Comparison of ENCODE assay signal across 19 mouse cellular contexts in the genomic region with DNA sequence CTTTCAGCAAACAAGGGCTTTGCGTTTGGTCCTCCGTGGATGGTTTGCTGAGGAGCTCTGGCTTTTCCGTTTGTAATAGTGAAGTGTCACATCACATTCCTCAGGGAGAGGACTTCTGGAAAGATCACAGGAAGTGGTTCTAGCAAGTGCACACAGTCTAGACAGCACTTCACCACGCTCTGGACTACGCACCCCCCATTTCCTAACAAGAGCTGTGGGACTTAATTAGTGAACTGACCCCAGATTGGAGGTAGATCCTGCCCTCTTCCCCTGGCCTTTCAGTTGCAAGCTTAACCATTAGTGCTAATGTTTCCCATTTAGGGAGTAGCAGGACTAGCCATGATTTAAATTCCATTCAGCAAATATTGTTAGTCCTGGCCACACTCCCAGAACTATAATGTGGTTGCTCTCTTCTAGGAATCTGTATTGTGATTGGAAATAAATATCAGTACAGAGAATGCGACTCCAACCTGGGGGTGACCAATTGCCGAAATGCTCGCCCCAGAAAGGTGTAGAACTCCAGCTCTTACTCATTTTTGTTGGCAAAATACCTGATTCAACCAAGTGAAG. TPM values are rescaled to one million over a fixed set of nuclear protein-coding genes. Genes with fewer than 3 reads are reported as not detected.
DNase-seq lines count a peak whose midpoint lies in the region; ATAC-seq and TF ChIP-seq lines count a peak whose summit lies in the region.
"Had no signal": no experiment of that assay in that cellular context is flagged by ENCODE, and none has a peak within 500 bp of the region (broad histone marks: within the 10 kb centered on the region; RNA-seq: fewer than 3 reads in every experiment).

No protein-coding gene starts in this region.

- TF ChIP-seq POLR2A in embryonic fibroblast, embryonic 13.5 days (IDR thresholded peaks at IDR 0.05; ENCODE audit: low read depth, low read length), result no peak

- no peak overlapping the region for H3K4me3 ChIP-seq in hindbrain, embryonic 15.5 days
- no peak overlapping the region for H3K4me3 ChIP-seq in hindbrain, embryonic 16.5 days (ENCODE audit: low read length)
- no peak overlapping the region for H3K4me3 ChIP-seq in lung, postnatal 0 days (ENCODE audit: low read depth, low read length)
- no peak overlapping the region for H3K4me3 ChIP-seq in embryonic fibroblast, embryonic 13.5 days (ENCODE audit: insufficient read depth, low read length)
- H3K4me3 ChIP-seq: forebrain, embryonic 15.5 days; limb, embryonic 15.5 days had no signal

- H3K9me3 ChIP-seq in hindbrain, embryonic 15.5 days, result no peaks in the 10 kb centered on the region
- H3K9me3 ChIP-seq in hindbrain, embryonic 16.5 days (ENCODE audit: control insufficient read depth, low read length), result no peaks in the 10 kb centered on the region
- no peaks in the 10 kb centered on the region for H3K9me3 ChIP-seq in lung, postnatal 0 days (ENCODE audit: low read length)
- H3K9me3 ChIP-seq: forebrain, embryonic 15.5 days; limb, embryonic 15.5 days had no signal

- WGBS in hindbrain, embryonic 15.5 days, result 78% methylated on average over 8 of the region's 8 CpGs
- 73% methylated on average over 8 of the region's 8 CpGs for WGBS in hindbrain, embryonic 16.5 days
- WGBS in lung, postnatal 0 days, result 43% methylated on average over 8 of the region's 8 CpGs

- peak; percentile 43 for DNase-seq in lung, postnatal 0 days (ENCODE audit: low spot score)
- no peak for DNase-seq in lung, postnatal 14 days
- no peak for DNase-seq in cerebellum, adult 11-12 months
- no peak for DNase-seq in frontal cortex, postnatal 14 days (ENCODE audit: low spot score in 2 of 2)
- DNase-seq: adrenal gland, adult 8-10 months; cerebellum, adult 11 months; cerebellum, postnatal 25 days; heart, postnatal 14 days; layer of hippocampus, adult 9-11 months; midbrain, embryonic 14.5 days; retina, postnatal 1 day; thymus, adult 18-20 months had no signal

- H3K27me3 ChIP-seq in hindbrain, embryonic 15.5 days, result no peaks in the 10 kb centered on the region
- H3K27me3 ChIP-seq in hindbrain, embryonic 16.5 days (replicated peaks; ENCODE audit: control insufficient read depth, insufficient read depth, low read length), result no peaks in the 10 kb centered on the region
- H3K27me3 ChIP-seq in lung, postnatal 0 days (replicated peaks; ENCODE audit: insufficient read depth, low read length), result no peaks in the 10 kb centered on the region
- H3K27me3 ChIP-seq: forebrain, embryonic 15.5 days; limb, embryonic 15.5 days had no signal

- H3K4me1 ChIP-seq in hindbrain, embryonic 15.5 days (replicated peaks), result no peaks in the 10 kb centered on the region
- H3K4me1 ChIP-seq in hindbrain, embryonic 16.5 days (ENCODE audit: control insufficient read depth, insufficient read depth, low read depth, low read length), result no peaks in the 10 kb centered on the region
- H3K4me1 ChIP-seq in lung, postnatal 0 days (ENCODE audit: insufficient read depth, low read depth, low read length), result no peaks in the 10 kb centered on the region; the same call in 1 of the 2 replicates
- peaks cover 4% of the 10 kb centered on the region for H3K4me1 ChIP-seq in embryonic fibroblast, embryonic 13.5 days (ENCODE audit: control insufficient read depth, insufficient read depth, low read length)

- H3K4me2 ChIP-seq in hindbrain, embryonic 15.5 days, result no peak overlapping the region
- H3K4me2 ChIP-seq in hindbrain, embryonic 16.5 days (ENCODE audit: low read length), result no peak overlapping the region
- H3K4me2 ChIP-seq in lung, postnatal 0 days (replicated peaks; ENCODE audit: low read depth, low read length), result no peak overlapping the region
- H3K4me2 ChIP-seq: forebrain, embryonic 15.5 days; hindbrain, embryonic 14.5 days; limb, embryonic 15.5 days had no signal

- 0 out of 2 replicates have a peak overlapping the region, but pooled peaks have one; percentile 9 for H3K27ac ChIP-seq in hindbrain, embryonic 15.5 days (replicated peaks)
- H3K27ac ChIP-seq in hindbrain, embryonic 16.5 days (ENCODE audit: low read depth, low read length), result no peak overlapping the region
- no peak overlapping the region for H3K27ac ChIP-seq in lung, postnatal 0 days (ENCODE audit: low read length)
- peak overlapping the region; percentile 48 for H3K27ac ChIP-seq in embryonic fibroblast, embryonic 13.5 days (ENCODE audit: insufficient read depth, low read length)
- H3K27ac ChIP-seq: forebrain, embryonic 15.5 days; hindbrain, embryonic 14.5 days had no signal

- H3K9ac ChIP-seq in hindbrain, embryonic 15.5 days, result no peak overlapping the region
- no peak overlapping the region for H3K9ac ChIP-seq in hindbrain, embryonic 16.5 days (ENCODE audit: low read depth, low read length)
- H3K9ac ChIP-seq in lung, postnatal 0 days (replicated peaks; ENCODE audit: low read depth), result no peak overlapping the region
- H3K9ac ChIP-seq: forebrain, embryonic 15.5 days; hindbrain, embryonic 14.5 days; limb, embryonic 15.5 days had no signal

- TF ChIP-seq CTCF in lung, postnatal 0 days (IDR thresholded peaks at IDR 0.05), result no peak
- TF ChIP-seq CTCF in embryonic fibroblast, embryonic 13.5 days (IDR thresholded peaks at IDR 0.05; ENCODE audit: borderline replicate concordance, insufficient read depth, low read length), result no peak

- H3K36me3 ChIP-seq in hindbrain, embryonic 15.5 days, result no peaks in the 10 kb centered on the region
- H3K36me3 ChIP-seq in hindbrain, embryonic 16.5 days (ENCODE audit: control insufficient read depth, insufficient read depth, low read length), result no peaks in the 10 kb centered on the region
- no peaks in the 10 kb centered on the region for H3K36me3 ChIP-seq in lung, postnatal 0 days (ENCODE audit: insufficient read depth, low read length)
- H3K36me3 ChIP-seq: forebrain, embryonic 15.5 days; limb, embryonic 15.5 days had no signal

- no peak for TF ChIP-seq EP300 in lung, postnatal 0 days (IDR thresholded peaks at IDR 0.05)

- no peak for ATAC-seq in hindbrain, embryonic 15.5 days (ENCODE audit: low FRiP score, low read depth)
- no peak for ATAC-seq in hindbrain, embryonic 16.5 days
- ATAC-seq in lung, postnatal 0 days, result 0 out of 2 replicates have a peak, but pooled peaks have one; percentile 28
- ATAC-seq: forebrain, embryonic 15.5 days; intestine, postnatal 0 days had no signal

RNA-seq across cellular contexts. Expression of a gene that starts 10.2 kb away (rescaled TPM):
- 10.2 and 11.2 TPM in 2 replicates for polyA plus RNA-seq in hindbrain, embryonic 15.5 days (2015; fragmentation: Nextera tagmentation; extraction: Ambion mirVana)
- polyA plus RNA-seq in hindbrain, embryonic 16.5 days (2015; fragmentation: Nextera tagmentation; extraction: Ambion mirVana), result 10.8 and 11.3 TPM in 2 replicates
- 12.3 and 12.9 TPM in 2 replicates for polyA plus RNA-seq in lung, postnatal 0 days (2015; fragmentation: Nextera tagmentation; extraction: Ambion mirVana)
- 1.4 and 2.7 TPM in 2 replicates for polyA plus RNA-seq in embryonic fibroblast, embryonic 13.5 days (2011; ENCODE audit: insufficient read length, low read depth, missing spikeins)

RNA-seq across cellular contexts. Expression of a gene that starts 10.4 kb away (rescaled TPM):
- 5.5 and 5.7 TPM in 2 replicates for polyA plus RNA-seq in hindbrain, embryonic 15.5 days (2015; fragmentation: Nextera tagmentation; extraction: Ambion mirVana)
- 4.5 and 4.9 TPM in 2 replicates for polyA plus RNA-seq in hindbrain, embryonic 16.5 days (2015; fragmentation: Nextera tagmentation; extraction: Ambion mirVana)
- polyA plus RNA-seq in lung, postnatal 0 days (2015; fragmentation: Nextera tagmentation; extraction: Ambion mirVana), result 8.9 and 9.0 TPM in 2 replicates
- polyA plus RNA-seq in embryonic fibroblast, embryonic 13.5 days (2011; ENCODE audit: insufficient read length, low read depth, missing spikeins), result 2.9 and 4.9 TPM in 2 replicates

Comparison
In these comparisons a context has a peak if more than half of its experiments do, and no peak if none do; other contexts are left out.
1. H3K27ac ChIP-seq: peak in hindbrain, embryonic 15.5 days (single experiment) and embryonic fibroblast, embryonic 13.5 days (single experiment); none in hindbrain, embryonic 16.5 days (single experiment) and lung, postnatal 0 days (single experiment).